Mouse (Mus musculus) telencephalon, adult 2 months (tissue): ENCODE data around the gene Krtcap3.
A peak's percentile ranks its signal among the peaks of the same experiment; 100 is the strongest.

Experiments
- DNase-seq: peaks from one replicate; pipeline ENCODE4 v3.0.0-alpha.2; 2011; ENCODE audit warnings: low read depth, low spot score

Krtcap3 gene

DNA sequence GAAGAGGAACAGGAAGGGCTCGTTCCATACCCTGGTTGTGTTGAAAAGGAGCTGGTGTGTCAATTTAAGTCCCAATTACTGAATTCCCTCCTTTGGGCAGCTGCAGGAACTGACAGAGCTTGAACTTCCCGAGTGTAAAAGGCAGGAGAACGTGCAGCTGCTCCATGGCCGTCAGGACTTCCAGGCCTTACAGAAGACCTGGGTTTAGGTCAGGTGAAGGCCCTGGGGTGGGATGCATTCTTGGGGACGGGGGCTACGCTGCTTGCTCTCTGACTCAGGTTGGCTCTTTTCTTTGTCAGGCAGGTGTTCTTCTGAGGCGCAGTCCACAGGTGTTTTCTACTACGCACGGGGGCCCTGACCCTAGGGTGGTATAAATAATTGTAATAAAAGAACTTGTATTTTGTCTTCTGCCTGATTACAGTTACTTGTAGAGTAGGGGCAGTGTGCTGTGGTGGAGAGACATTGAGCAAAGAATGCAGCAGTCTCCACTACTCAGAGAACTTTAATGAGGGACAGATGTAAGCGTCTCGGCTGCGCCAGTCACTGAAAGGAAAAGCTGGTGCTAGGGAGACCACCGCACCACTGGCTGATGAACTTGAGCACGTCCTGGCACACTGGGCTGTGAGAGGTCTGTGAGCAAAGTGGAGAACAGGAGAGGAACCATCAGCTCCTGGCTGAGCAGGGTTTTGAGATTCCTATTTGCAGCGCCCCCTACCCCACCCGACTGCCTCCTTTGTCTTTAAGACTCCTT lies 1.5 kb downstream of the Krtcap3 start:
- DNase-seq, result no peak

GRCm38 (mm10) chr5:31253806-31254205 lies 2.3 kb downstream of the Krtcap3 start:
- DNase-seq, result no peak

- DNase-seq, result no peak
These were observed 3.0 kb downstream of the Krtcap3 start for GRCm38 (mm10) chr5:31254452-31254851.

GRCm38 (mm10) chr5:31254901-31255300 lies 3.4 kb downstream of the Krtcap3 start:
- no peak for DNase-seq

DNA sequence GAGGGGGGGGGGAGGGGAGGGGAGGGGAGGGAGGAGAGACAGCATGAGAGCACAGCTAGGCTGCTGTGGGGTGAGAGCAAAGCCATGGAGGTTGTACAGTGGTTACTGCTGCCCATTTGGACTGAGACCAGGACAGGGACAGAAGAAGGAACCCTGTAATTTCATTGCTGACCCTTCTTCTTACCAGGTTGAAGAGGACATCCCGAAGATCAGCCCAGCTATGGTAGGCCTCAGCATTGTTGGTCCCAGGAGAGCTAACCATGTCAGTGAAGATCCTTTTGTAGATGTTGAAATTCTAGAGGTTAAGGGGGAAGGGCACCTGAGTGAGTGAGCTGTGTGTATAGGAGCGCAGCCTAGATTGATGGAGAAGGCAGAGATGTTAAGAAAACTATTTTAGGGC lies 3.9 kb downstream of the Krtcap3 start:
- DNase-seq, result no peak

DNA sequence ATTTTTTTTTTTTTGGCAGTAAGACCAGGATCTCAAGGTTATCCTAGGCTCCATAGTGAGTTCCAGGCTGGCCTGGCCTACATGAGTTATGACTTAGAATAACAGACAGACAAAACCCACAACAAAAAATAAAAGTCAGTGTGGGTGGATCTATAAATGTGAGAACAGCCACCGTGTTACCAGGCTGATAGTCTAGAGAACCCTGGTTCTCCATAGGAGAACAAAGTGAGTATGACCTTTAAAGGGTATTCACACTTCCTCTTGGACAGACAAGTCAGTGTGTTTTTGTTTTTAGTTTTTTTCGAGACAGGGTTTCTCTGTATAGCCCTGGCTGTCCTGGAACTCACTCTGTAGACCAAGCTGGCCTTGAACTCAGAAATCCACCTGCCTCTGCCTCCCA lies 4.5 kb downstream of the Krtcap3 start:
- no peak for DNase-seq

DNA sequence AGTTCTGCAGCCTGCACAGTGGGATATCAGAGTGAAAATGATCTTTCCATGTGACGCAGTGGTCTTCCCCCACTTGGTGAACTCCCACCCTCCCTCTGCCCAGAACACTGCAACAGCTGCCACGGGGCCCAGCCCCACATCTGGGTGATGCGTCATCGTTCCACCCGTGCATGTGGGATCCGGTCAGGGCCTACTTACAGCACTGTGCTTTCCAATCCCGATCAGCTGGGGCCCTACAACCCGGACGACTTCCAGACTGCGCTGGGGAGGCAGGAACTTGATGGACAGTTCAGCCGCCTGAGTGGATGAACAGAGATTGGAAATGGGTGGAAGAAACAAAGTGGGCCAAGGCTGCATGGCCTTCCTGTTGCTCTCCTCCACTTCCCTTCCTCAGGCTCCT lies 6.1 kb downstream of the Krtcap3 start:
- no peak for DNase-seq

- no peak for DNase-seq
These were observed 14.6 kb downstream of the Krtcap3 start for GRCm38 (mm10) chr5:31266101-31266500.

GRCm38 (mm10) chr5:31267686-31268085 lies 16.2 kb downstream of the Krtcap3 start:
- DNase-seq, result no peak

DNA sequence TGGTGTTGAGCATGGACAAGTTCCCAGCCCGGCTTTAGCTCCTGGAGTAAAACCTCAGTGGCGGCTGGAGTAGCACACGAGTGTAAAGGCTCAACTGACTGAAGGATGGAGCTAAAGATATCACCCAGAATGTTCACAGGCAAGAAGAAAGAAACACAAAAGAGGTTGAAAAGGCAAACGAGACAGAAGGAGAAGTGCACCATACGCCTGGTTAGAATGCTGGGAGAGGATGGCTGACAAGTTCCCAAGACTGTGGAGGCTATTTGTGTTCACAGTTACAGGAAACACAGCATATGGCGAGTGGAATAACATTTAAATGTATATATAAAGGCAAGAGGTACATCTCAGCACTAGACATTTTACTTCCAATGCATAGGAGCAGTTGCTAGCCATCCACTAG lies 21.5 kb downstream of the Krtcap3 start:
- peak; percentile 68 for DNase-seq

DNA sequence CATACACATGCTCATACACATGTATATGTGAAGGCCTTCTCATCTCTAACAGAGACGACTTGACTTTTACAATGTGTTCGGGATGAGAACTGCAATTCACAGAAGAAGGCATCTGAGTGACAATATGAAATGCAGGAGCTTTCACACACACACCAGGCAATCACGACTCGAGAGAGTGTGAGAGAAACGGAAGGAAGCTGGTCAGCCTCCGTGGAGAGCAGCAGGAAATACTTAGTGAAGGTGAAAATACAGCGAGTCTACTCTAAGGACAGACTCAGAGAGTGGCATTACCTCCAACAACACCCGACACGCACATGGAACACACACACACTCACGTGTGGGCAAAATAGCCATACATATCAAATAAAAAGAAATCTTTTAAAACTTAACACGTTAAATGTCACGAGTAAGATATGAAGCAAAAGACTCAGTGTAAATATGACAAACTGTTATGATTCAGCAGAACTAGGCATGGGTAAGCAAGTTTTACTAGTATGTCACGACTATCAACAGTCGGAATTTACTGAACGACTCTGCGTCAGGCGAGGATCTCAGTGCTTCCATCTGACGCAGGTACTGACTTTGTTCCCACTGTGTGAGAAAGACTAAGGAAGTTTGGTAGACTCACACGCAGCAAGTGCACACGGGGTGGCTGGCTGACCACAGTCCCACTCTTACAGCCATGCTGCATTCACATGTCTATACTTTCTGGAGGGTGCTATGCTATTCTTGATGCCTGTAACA lies 27.9 kb downstream of the Krtcap3 start:
- no peak for DNase-seq

DNA sequence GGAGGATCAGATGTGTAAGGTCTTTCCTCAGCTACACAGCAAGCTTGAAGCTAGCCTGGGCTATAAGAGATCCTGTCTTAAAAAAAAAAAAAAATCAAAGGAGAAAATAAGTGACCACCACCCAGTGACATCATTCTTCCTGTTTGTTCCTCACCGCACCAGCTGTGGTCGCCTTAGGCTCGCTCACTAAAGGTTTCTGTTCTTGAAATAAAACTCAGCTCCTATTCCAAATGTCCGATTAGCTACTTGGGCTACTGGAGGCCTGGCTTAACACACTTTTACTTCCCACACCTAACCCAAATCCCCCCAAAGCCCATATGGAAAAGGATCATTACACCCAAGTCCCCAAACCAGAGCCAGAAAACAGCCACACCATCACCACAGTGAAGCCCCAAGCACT lies 36.7 kb downstream of the Krtcap3 start:
- no peak for DNase-seq

DNA sequence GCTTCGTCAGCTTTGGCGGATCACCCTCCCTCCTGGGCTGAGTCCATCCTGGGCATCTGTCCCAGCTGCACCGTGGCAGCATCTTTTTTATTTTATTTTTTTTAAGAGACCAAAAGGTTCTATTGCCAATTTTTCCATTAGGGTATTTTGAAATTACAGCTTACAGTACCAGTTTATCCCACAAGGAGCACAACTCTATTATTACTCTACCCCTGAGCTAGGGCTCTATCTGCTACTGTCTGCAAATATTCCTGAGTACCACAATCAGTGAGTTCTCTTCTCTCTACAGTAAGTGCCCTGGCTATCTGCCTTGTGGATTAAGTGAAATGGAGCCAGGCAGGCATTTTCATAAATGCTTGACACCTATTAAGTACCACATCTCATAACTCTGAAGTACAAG lies 37.2 kb downstream of the Krtcap3 start:
- no peak for DNase-seq

- DNase-seq, result no peak
These were observed 38.2 kb downstream of the Krtcap3 start for GRCm38 (mm10) chr5:31289626-31290230.

DNA sequence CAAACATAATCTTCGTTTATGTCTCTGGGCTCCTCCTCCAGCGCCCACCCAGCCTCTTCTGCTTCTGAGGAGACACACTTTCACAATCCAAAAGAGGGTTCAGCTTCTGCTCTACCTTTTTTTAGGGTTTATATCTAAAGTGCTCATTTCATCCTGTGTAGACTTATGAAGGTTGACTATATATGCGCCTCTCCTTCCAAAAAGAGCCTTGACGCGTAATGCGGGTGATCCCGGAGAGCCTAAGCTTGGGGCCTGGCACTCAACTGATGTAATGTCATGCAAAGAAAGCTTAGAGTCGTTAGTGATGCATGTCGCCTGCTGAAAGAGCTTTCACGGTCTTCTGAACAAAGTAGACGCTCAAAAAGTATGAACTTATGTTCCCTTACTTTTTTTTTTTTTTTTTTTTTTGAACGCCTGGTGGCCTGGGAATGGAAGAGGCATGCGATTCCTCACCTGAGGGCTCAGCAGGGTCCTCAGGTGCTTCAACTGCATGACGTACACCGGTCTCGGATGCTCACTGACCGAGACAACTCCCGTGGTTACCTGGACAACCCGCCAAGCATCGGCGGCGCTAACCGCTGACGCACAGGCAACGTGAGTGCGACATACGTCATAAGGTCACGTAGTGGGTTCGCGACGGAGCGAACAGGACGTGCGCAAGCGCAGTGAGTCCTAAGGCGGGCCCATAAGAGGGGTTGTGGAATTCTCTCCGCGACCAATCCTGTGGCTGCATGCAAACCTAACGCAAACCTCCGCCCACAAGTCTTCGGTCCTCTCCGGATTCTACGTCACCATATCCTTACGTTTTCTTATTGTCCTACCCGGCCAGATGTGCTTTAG lies 39.2 kb downstream of the Krtcap3 start, which contains the start of gene Ift172:
Gene Ift172, minus strand, starts transcription at position 596 of the 840 bp plus-strand sequence.
- peak; percentile 98 for DNase-seq

DNA sequence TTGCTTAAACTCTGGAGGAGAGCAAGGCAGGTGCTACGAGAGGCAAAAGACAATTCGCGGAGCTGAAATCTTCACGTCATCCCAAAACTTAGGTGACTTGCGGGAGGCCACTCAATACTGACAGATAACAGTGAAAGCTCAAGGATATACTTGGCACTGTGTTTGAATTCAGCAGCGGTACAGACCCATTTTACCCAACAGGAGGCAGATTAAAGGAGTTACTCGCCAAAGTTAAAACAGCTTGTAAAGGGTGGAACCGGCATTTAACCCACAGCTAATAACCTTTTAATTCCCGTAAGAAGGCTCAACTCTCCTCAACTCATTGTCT lies 39.8 kb downstream of the Krtcap3 start:
- DNase-seq, result no peak

- DNase-seq, result no peak
These were observed 43.6 kb downstream of the Krtcap3 start for GRCm38 (mm10) chr5:31294964-31295605.

DNA sequence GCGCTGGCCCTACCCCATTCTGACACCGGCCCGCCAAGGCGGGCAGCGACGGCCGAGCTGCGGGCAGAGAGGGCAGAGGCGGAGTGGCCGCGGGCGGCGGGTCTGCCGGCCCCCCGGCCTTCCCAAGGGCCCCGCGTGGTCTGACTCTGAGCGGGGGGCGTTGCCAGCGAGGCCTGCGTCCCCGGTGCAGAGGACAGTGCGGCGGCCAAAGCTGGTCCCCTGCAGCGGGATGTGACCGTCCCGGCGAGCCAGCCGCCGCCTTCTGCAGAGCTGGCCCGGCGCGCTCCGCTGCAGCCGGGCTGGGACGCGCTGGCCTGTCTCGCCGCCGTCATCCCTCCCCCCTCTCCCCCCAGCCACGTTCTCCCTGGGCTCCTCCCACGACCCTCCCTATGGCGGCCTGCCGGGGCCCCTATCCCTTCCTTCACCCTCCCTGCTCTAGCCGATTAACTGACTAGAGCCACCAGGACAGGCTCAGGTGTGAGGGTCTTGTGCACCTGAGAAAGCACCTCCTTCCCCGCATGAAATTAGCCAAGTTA lies 44.2 kb downstream of the Krtcap3 start, which contains the start of gene Fndc4:
Gene Fndc4, minus strand, starts transcription at position 475 of the 536 bp plus-strand sequence.
- peak; percentile 28 for DNase-seq

- DNase-seq, result no peak
These were observed 45.7 kb downstream of the Krtcap3 start, which contains the start of gene Gckr for GRCm38 (mm10) chr5:31297047-31297757. Gene Gckr, plus strand, starts transcription at chr5:31297443.

DNA sequence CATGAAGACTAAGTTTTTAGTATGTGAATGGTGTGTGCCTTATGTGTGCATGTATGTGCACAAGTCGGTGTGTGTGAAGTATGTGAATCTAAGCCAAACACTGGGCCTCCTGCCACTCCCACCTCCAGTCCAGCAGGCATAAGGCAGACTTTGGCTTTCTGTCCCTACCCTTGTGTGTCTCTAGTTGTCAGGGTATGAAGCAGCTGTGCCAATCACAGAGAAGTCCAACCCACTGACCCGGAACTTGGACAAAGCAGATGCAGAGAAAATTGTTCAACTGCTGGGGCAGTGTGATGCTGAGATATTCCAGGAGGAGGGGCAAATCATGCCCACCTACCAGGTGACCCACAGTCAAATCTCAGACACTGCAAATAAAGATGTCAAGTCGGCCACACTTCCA lies 46.5 kb downstream of the Krtcap3 start:
- no peak for DNase-seq
